Mouse (Mus musculus) MEL (cell line): Measurements from ENCODE around the gene Snrpa. TPM values are rescaled to one million over a fixed set of nuclear protein-coding genes. Genes with fewer than 3 reads are reported as not detected.

Experiments used
- DNase-seq: peaks from one replicate; pipeline ENCODE4 v3.0.0; 2011; ENCODE audit warnings: low read depth, low spot score
- H3K27ac ChIP-seq: 2 replicates; pipeline ENCODE4 v1.5.1; 2012; ENCODE audit warnings: low read depth, mild to moderate bottlenecking, control low read depth, low read length, moderate library complexity; ENCODE audit not compliant: control insufficient read depth
- H3K27me3 ChIP-seq, 2 experiments: fragments of 150-350 bp in 1 of 2; sonication (generic) in 1 of 2; 2 replicates each; pipeline ENCODE4 v1.6.1; 2012; ENCODE audit warnings: low read length in 2 of 2, mild to moderate bottlenecking in 2 of 2, improper control_type of control experiment in 1 of 2, moderate library complexity in 1 of 2; ENCODE audit not compliant: insufficient read depth in 2 of 2, control insufficient read depth in 1 of 2
- H3K36me3 ChIP-seq, 2 experiments: 2 replicates each; pipeline ENCODE4 v1.6.1; 2012 to 2014; ENCODE audit warnings: low read length in 2 of 2, improper control_type of control experiment in 1 of 2, inconsistent platforms in 1 of 2, mild to moderate bottlenecking in 1 of 2; ENCODE audit not compliant: insufficient read depth in 2 of 2, control insufficient read depth in 1 of 2
- H3K4me1 ChIP-seq, 2 experiments: fragments of 150-350 bp in 1 of 2; sonication (generic) in 1 of 2; 2 replicates each; pipeline ENCODE4 v1.6.1; 2012; ENCODE audit warnings: low read length in 2 of 2, improper control_type of control experiment in 1 of 2, mild to moderate bottlenecking in 1 of 2; ENCODE audit not compliant: insufficient read depth in 2 of 2, control insufficient read depth in 1 of 2
- H3K4me3 ChIP-seq, 2 experiments: fragments of 150-350 bp in 1 of 2; sonication (generic) in 1 of 2; 2 replicates each; pipeline ENCODE4 v1.5.1; 2012; ENCODE audit warnings: low read depth in 2 of 2, low read length in 2 of 2, mild to moderate bottlenecking in 2 of 2, moderate library complexity in 2 of 2, control low read depth in 1 of 2, improper control_type of control experiment in 1 of 2; ENCODE audit not compliant: control insufficient read depth in 1 of 2, insufficient read depth in 1 of 2
- H3K79me2 ChIP-seq: 2 replicates; pipeline ENCODE4 v1.6.1; 2012; ENCODE audit warnings: mild to moderate bottlenecking, low read length, moderate library complexity; ENCODE audit not compliant: control insufficient read depth, poor library complexity, insufficient read depth
- H3K9ac ChIP-seq: 2 replicates; pipeline ENCODE4 v1.6.1; 2012; ENCODE audit warnings: low read depth, mild to moderate bottlenecking, control low read depth, low read length, moderate library complexity; ENCODE audit not compliant: control insufficient read depth, poor library complexity, severe bottlenecking
- H3K9me3 ChIP-seq: fragments of 150-350 bp; sonication (generic); replicated peaks from 2 replicates; pipeline ENCODE4 v1.6.1; 2012; ENCODE audit warnings: mild to moderate bottlenecking, low read length, improper control_type of control experiment, moderate library complexity; ENCODE audit not compliant: insufficient read depth
- CHD1 ChIP-seq: IDR thresholded peaks from 2 replicates; pipeline ENCODE4 v1.6.1; 2012; ENCODE audit warnings: low read depth, mild to moderate bottlenecking, inconsistent platforms, low read length, improper control_type of control experiment
- CHD2 ChIP-seq: IDR thresholded peaks from 2 replicates; pipeline ENCODE4 v1.6.1; 2011; ENCODE audit warnings: low read length, improper control_type of control experiment
- CTCF ChIP-seq, 3 experiments: IDR thresholded peaks in 2 of 3; conservative IDR thresholded peaks in 1 of 3; 2 replicates each; pipeline ENCODE4 v1.5.1; 2011 to 2012; ENCODE audit warnings: low read length in 3 of 3, low read depth in 2 of 3, mild to moderate bottlenecking in 2 of 3, improper control_type of control experiment in 1 of 3, inconsistent platforms in 1 of 3, mixed read lengths in 1 of 3, moderate library complexity in 1 of 3; ENCODE audit not compliant: control insufficient read depth in 1 of 3, insufficient read depth in 1 of 3, poor library complexity in 1 of 3, severe bottlenecking in 1 of 3
- E2F4 ChIP-seq: IDR thresholded peaks from 2 replicates; pipeline ENCODE4 v1.6.1; 2011; ENCODE audit warnings: low read depth, low read length, improper control_type of control experiment, borderline replicate concordance
- ELF1 ChIP-seq: IDR thresholded peaks from 2 replicates; pipeline ENCODE4 v1.6.1; 2014; ENCODE audit warnings: low read depth, mild to moderate bottlenecking, inconsistent platforms, low read length, improper control_type of control experiment, moderate library complexity
- EP300 ChIP-seq, 2 experiments: IDR thresholded peaks; 2 replicates each; pipeline ENCODE4 v1.6.1; 2011; ENCODE audit warnings: improper control_type of control experiment in 2 of 2, low read length in 2 of 2, low read depth in 1 of 2, mild to moderate bottlenecking in 1 of 2
- KAT2A ChIP-seq: conservative IDR thresholded peaks from 2 replicates; pipeline ENCODE4 v1.6.1; 2012; ENCODE audit warnings: low read depth, low read length, improper control_type of control experiment, inconsistent platforms
- MAFK ChIP-seq: IDR thresholded peaks from 2 replicates; pipeline ENCODE4 v1.6.1; 2011; ENCODE audit warnings: low read depth, mild to moderate bottlenecking, low read length, improper control_type of control experiment, borderline replicate concordance
- MAX ChIP-seq: IDR thresholded peaks from 2 replicates; pipeline ENCODE4 v1.6.1; 2011; ENCODE audit warnings: low read length, improper control_type of control experiment
- MYC ChIP-seq: IDR thresholded peaks from 2 replicates; pipeline ENCODE4 v1.6.1; 2011; ENCODE audit warnings: low read depth, mild to moderate bottlenecking, low read length, improper control_type of control experiment, moderate library complexity
- POLR2A ChIP-seq, 2 experiments: IDR thresholded peaks; 2 replicates each; pipeline ENCODE4 v1.6.1; 2011 to 2012; ENCODE audit warnings: low read length in 2 of 2, mild to moderate bottlenecking in 2 of 2, control low read depth in 1 of 2, improper control_type of control experiment in 1 of 2, low read depth in 1 of 2, moderate library complexity in 1 of 2; ENCODE audit not compliant: control insufficient read depth in 1 of 2, insufficient read depth in 1 of 2, poor library complexity in 1 of 2
- POLR2AphosphoS2 ChIP-seq: IDR thresholded peaks from 2 replicates; pipeline ENCODE4 v1.6.1; 2011; ENCODE audit warnings: low read length, improper control_type of control experiment
- RAD21 ChIP-seq: IDR thresholded peaks from 2 replicates; pipeline ENCODE4 v1.6.1; 2011; ENCODE audit warnings: mild to moderate bottlenecking, low read depth, low read length, improper control_type of control experiment
- RCOR1 ChIP-seq: IDR thresholded peaks from 2 replicates; pipeline ENCODE4 v1.6.1; 2012; ENCODE audit warnings: low read depth, mild to moderate bottlenecking, inconsistent platforms, low read length, improper control_type of control experiment
- UBTF ChIP-seq: IDR thresholded peaks from 2 replicates; pipeline ENCODE4 v1.6.1; 2012; ENCODE audit warnings: low read depth, mild to moderate bottlenecking, inconsistent platforms, low read length, improper control_type of control experiment, moderate library complexity, borderline replicate concordance; ENCODE audit not compliant: insufficient read depth
- USF2 ChIP-seq, 2 experiments: IDR thresholded peaks; 2 replicates each; pipeline ENCODE4 v1.6.1; 2011 to 2012; ENCODE audit warnings: improper control_type of control experiment in 2 of 2, low read length in 2 of 2, borderline replicate concordance in 1 of 2, inconsistent platforms in 1 of 2, low read depth in 1 of 2, mild to moderate bottlenecking in 1 of 2; ENCODE audit not compliant: insufficient read depth in 1 of 2
- ZKSCAN1 ChIP-seq: IDR thresholded peaks from 2 replicates; pipeline ENCODE4 v1.6.1; 2012; ENCODE audit warnings: low read depth, mild to moderate bottlenecking, inconsistent platforms, low read length, improper control_type of control experiment, moderate library complexity
- ZMIZ1 ChIP-seq: IDR thresholded peaks from 2 replicates; pipeline ENCODE4 v1.6.1; 2012; ENCODE audit warnings: low read depth, mild to moderate bottlenecking, inconsistent platforms, low read length, improper control_type of control experiment, moderate library complexity
- polyA plus RNA-seq, 2 experiments: library from polyadenylated mRNA; stranded (reverse) in 1 of 2; unstranded in 1 of 2; fragments of >175 nt in 1 of 2; fragments of >200 nt in 1 of 2; gene quantifications; 2 replicates each; pipeline versions ENCODE4 v1.2.1 to v1.2.4; 2012; ENCODE audit warnings: low replicate concordance in 2 of 2, low read depth in 1 of 2; ENCODE audit not compliant: insufficient read length in 2 of 2, insufficient read depth in 1 of 2, missing spikeins in 1 of 2
- total RNA-seq: library from RNA; depleted of rRNA; stranded (reverse); fragments of 300-350 nt; gene quantifications from 2 replicates; pipeline ENCODE4 v1.2.3, GENCODE M21; 2012

Gene Snrpa
- total and polyA plus RNA-seq, 3 experiments = 128 to 310 TPM; not detected in 1

- Histone ChIP-seq H3K27me3 (no peaks in the 10 kb centered on the region), H3K9me3 (no peaks in the 10 kb centered on the region), H3K4me1 (peaks cover 7 to 10% of the 10 kb centered on the region in 2 experiments; a peak in 3 of 4 replicates), H3K79me2 (peaks cover 4% of the 10 kb centered on the region), H3K36me3 (0 out of 4 replicates have a peak, but pooled peaks cover 0 to 2% of the 10 kb centered on the region in 2 experiments), H3K4me3 (no peak overlapping the region), H3K27ac (no peak overlapping the region), H3K9ac (no peak overlapping the region)
- DNase-seq = no peak
- TF ChIP-seq RAD21 (no peak), EP300 (IDR thresholded peaks at IDR 0.05; ENCODE audit: low read depth in 1 of 2, low read length in 2 of 2) (no peak)
Measured at GRCm38 (mm10) chr7:27170981-27171380, 25.1 kb downstream of the Snrpa start.

GRCm38 (mm10) chr7:27168371-27168770 lies 27.7 kb downstream of the Snrpa start:
- Histone ChIP-seq H3K9ac (no peak overlapping the region), H3K4me3 (no peak overlapping the region)
- no peak for TF ChIP-seq MAX
- TF ChIP-seq USF2 (IDR thresholded peaks at IDR 0.05; ENCODE audit: borderline replicate concordance in 1 of 2, insufficient read depth in 1 of 2, low read depth in 1 of 2, low read length in 2 of 2) = no peak
- TF ChIP-seq KAT2A = no peak
- no peak for TF ChIP-seq EP300 (IDR thresholded peaks at IDR 0.05; ENCODE audit: low read depth in 1 of 2, low read length in 2 of 2)
- no peak for TF ChIP-seq UBTF
- no peak for TF ChIP-seq RCOR1
- no peak for TF ChIP-seq MYC
- TF ChIP-seq, all 39 proteins: peak for 0
- no peaks in the 10 kb centered on the region for H3K27me3 ChIP-seq
- H3K9me3 ChIP-seq = no peaks in the 10 kb centered on the region
- H3K79me2 ChIP-seq = peaks cover 10% of the 10 kb centered on the region
- H3K27ac ChIP-seq = peak overlapping the region; percentile 96; the same call in 1 of the 2 replicates
- H3K36me3 ChIP-seq = peaks cover 0 to 3% of the 10 kb centered on the region in 2 experiments; a peak in 1 of 4 replicates
- H3K4me1 ChIP-seq = peaks cover 7 to 10% of the 10 kb centered on the region in 2 experiments; a peak in 3 of 4 replicates
- no peak for DNase-seq

- H3K36me3 ChIP-seq = peaks cover 0 to 3% of the 10 kb centered on the region in 2 experiments; a peak in 1 of 4 replicates
- peaks cover 7 to 10% of the 10 kb centered on the region in 2 experiments; a peak in 3 of 4 replicates for H3K4me1 ChIP-seq
- no peaks in the 10 kb centered on the region for H3K27me3 ChIP-seq
- peak overlapping the region; percentile 88 for H3K9ac ChIP-seq
- DNase-seq = no peak
- peak overlapping the region; percentile 96 for H3K27ac ChIP-seq
- no peak for TF ChIP-seq CTCF (IDR thresholded peaks at IDR 0.05 in 2 of 3, conservative IDR thresholded peaks at IDR 0.05 in 1 of 3; ENCODE audit: control insufficient read depth in 1 of 3, insufficient read depth in 1 of 3, low read depth in 2 of 3, low read length in 3 of 3, poor library complexity in 1 of 3, severe bottlenecking in 1 of 3)
- TF ChIP-seq CHD1 = no peak
- TF ChIP-seq ELF1 = no peak
- TF ChIP-seq MAFK = 0 out of 2 replicates have a peak, but pooled peaks have one; percentile 13
- TF ChIP-seq CHD2 = no peak
- TF ChIP-seq E2F4 = no peak
- TF ChIP-seq ZMIZ1 = no peak
- TF ChIP-seq POLR2A (IDR thresholded peaks at IDR 0.05; ENCODE audit: control insufficient read depth in 1 of 2, insufficient read depth in 1 of 2, low read depth in 1 of 2, low read length in 2 of 2, poor library complexity in 1 of 2) = no peak
- TF ChIP-seq POLR2AphosphoS2 = no peak
- peak; percentile 63 for TF ChIP-seq MYC
- TF ChIP-seq KAT2A = 0 out of 2 replicates have a peak, but pooled peaks have one; percentile 20
- no peak for TF ChIP-seq USF2 (IDR thresholded peaks at IDR 0.05; ENCODE audit: borderline replicate concordance in 1 of 2, insufficient read depth in 1 of 2, low read depth in 1 of 2, low read length in 2 of 2)
- no peak for TF ChIP-seq ZKSCAN1
- TF ChIP-seq MAX = peak; percentile 87
- peak overlapping the region; percentile 69 to 73 for H3K4me3 ChIP-seq
- H3K9me3 ChIP-seq = no peaks in the 10 kb centered on the region
- peaks cover 11% of the 10 kb centered on the region for H3K79me2 ChIP-seq
Measured at GRCm38 (mm10) chr7:27167475-27168094, 28.5 kb downstream of the Snrpa start.
